Mouse (Mus musculus) kidney, postnatal 4 days (tissue): Measurements from ENCODE around the gene Kcnq4.

Experiments
- DNase-seq, 2 experiments: peaks; one replicate each; pipeline ENCODE4 v3.0.0; 2021; ENCODE audit warnings: mixed read lengths in 2 of 2

The Kcnq4 gene

GRCm38 (mm10) chr4:120671046-120671445 is 77.4 kb downstream of the Kcnq4 start:
- no peak for DNase-seq

GRCm38 (mm10) chr4:120669585-120669984 is 78.8 kb downstream of the Kcnq4 start:
- no peak for DNase-seq

- peak in 1 of 2 experiments; percentile 39 for DNase-seq
These were observed 79.9 kb downstream of the Kcnq4 start for GRCm38 (mm10) chr4:120668551-120668950.

GRCm38 (mm10) chr4:120667555-120667954 is 80.9 kb downstream of the Kcnq4 start:
- no peak for DNase-seq

GRCm38 (mm10) chr4:120667045-120667501 is 81.3 kb downstream of the Kcnq4 start:
- peak; percentile 70 to 78 for DNase-seq

GRCm38 (mm10) chr4:120666358-120667024 is 81.9 kb downstream of the Kcnq4 start, which contains the start of gene Cited4:
TSS of gene Cited4 (plus strand) at chr4:120666572.
- DNase-seq, result peak; percentile 93 to 96

- peak; percentile 19 to 35 for DNase-seq
These were observed 82.6 kb downstream of the Kcnq4 start for GRCm38 (mm10) chr4:120665782-120666181.

GRCm38 (mm10) chr4:120665144-120665700 is 83.2 kb downstream of the Kcnq4 start:
- DNase-seq, result no peak

GRCm38 (mm10) chr4:120664601-120665000 is 83.8 kb downstream of the Kcnq4 start:
- DNase-seq, result no peak

- no peak for DNase-seq
These were observed 87.9 kb downstream of the Kcnq4 start for GRCm38 (mm10) chr4:120660485-120660884.

GRCm38 (mm10) chr4:120655898-120656297 is 92.5 kb downstream of the Kcnq4 start:
- no peak for DNase-seq

- no peak for DNase-seq
These were observed 98.2 kb downstream of the Kcnq4 start for GRCm38 (mm10) chr4:120650208-120650592.

- peak; percentile 39 to 51 for DNase-seq
These were observed 98.8 kb downstream of the Kcnq4 start for GRCm38 (mm10) chr4:120649369-120650207.
